Mouse (Mus musculus): Measurements from ENCODE around the gene Lrrc74a. TPM values are rescaled to one million over a fixed set of nuclear protein-coding genes. Genes with fewer than 3 reads are reported as not detected.
A peak's percentile ranks its signal among the peaks of the same experiment; 100 is the strongest.

The Lrrc74a gene
- polyA plus RNA-seq, 1 experiment from 2014 or later, result not detected

DNA sequence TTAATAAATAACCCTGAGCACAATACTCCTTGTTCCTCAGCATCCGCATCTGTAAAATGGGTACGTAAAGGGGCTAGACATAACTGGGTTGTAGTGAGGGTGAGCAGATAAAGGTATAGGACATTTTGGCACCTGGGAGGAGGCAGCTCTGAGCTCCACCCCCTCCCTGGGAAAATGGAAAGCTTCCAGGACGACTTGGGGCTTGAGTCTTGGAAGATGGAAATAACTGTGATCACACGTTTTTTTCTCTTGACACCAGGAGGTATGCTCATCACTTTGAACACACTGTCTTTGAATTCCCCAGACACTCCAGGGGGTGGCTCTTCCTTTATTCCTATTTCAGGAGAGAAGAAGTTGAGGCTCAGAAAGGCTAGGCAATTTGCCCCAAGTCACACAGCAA is 71.1 kb downstream of the Lrrc74a start:
- 62% methylated on average over 4 of the region's 4 CpGs for WGBS
- Histone ChIP-seq H3K27me3 (ENCODE audit: control insufficient read depth, insufficient read depth, low read depth, low read length) (no peaks in the 10 kb centered on the region), H3K4me2 (ENCODE audit: low read depth, low read length) (no peak overlapping the region), H3K9me3 (ENCODE audit: control insufficient read depth, low read length) (no peaks in the 10 kb centered on the region), H3K4me3 (ENCODE audit: low read length) (no peak overlapping the region), H3K9ac (ENCODE audit: low read length) (no peak overlapping the region), H3K36me3 (ENCODE audit: control insufficient read depth, insufficient read depth, low read length) (no peaks in the 10 kb centered on the region), H3K27ac (ENCODE audit: low read length) (no peak overlapping the region), H3K4me1 (replicated peaks; ENCODE audit: control insufficient read depth, insufficient read depth, low read length) (peaks cover 68% of the 10 kb centered on the region)
- no peak for ATAC-seq (ENCODE audit: low read depth)

DNA sequence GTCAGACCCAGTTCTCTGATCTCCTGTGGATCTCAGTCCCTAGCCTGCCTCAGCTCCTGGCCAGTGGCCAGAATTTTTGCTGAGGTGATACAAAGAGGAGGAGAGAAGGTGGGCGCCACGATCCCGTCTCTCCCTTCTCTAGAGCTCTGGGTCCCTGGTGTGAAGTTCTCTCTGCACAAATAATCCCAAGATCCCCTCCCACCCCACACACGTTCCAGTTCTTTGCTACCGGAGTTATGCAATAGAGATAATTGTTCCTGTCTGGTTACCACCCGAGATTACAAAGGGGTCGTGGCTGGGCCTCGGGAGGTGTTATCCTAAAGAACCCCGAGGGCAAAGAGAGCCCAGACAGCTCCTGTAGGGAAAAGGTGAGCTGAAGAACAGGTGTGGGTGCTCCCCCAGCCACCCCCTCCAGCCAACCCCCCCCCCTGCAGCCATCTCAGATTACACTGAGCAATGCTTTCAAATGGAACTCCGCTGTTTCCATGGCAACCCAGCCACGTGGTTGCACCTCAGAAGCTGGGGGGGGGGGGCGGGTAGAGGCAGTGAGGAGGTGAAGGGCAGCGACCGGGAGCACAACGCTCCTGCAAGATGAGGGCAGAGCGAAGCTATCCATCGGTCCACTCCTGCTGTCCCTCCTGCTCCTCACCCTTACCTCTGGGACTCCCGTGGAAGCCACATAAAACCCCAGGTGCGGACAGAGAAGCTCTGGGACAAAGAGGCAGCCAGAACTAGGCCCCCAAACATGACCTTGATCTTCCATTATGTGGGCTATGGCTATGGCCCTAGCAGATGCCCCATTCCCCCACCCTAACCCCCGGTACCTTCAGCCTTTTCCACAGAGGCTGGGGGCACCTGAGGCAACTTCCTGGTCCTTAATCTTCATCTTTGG is 72.1 kb downstream of the Lrrc74a start:
- H3K4me2 ChIP-seq (ENCODE audit: low read depth, low read length), result peak overlapping the region; percentile 28
- no peaks in the 10 kb centered on the region for H3K27me3 ChIP-seq (ENCODE audit: control insufficient read depth, insufficient read depth, low read depth, low read length)
- no peaks in the 10 kb centered on the region for H3K36me3 ChIP-seq (ENCODE audit: control insufficient read depth, insufficient read depth, low read length)
- H3K9ac ChIP-seq (ENCODE audit: low read length), result no peak overlapping the region
- H3K9me3 ChIP-seq (ENCODE audit: control insufficient read depth, low read length), result no peaks in the 10 kb centered on the region
- whole genome bisulfite sequencing, result 7% methylated on average over 20 of the region's 20 CpGs
- peaks cover 68% of the 10 kb centered on the region for H3K4me1 ChIP-seq (replicated peaks; ENCODE audit: control insufficient read depth, insufficient read depth, low read length)
- no peak for ATAC-seq (ENCODE audit: low read depth)
- H3K27ac ChIP-seq (ENCODE audit: low read length), result peak overlapping the region; percentile 2
- no peak overlapping the region for H3K4me3 ChIP-seq (ENCODE audit: low read length)

DNA sequence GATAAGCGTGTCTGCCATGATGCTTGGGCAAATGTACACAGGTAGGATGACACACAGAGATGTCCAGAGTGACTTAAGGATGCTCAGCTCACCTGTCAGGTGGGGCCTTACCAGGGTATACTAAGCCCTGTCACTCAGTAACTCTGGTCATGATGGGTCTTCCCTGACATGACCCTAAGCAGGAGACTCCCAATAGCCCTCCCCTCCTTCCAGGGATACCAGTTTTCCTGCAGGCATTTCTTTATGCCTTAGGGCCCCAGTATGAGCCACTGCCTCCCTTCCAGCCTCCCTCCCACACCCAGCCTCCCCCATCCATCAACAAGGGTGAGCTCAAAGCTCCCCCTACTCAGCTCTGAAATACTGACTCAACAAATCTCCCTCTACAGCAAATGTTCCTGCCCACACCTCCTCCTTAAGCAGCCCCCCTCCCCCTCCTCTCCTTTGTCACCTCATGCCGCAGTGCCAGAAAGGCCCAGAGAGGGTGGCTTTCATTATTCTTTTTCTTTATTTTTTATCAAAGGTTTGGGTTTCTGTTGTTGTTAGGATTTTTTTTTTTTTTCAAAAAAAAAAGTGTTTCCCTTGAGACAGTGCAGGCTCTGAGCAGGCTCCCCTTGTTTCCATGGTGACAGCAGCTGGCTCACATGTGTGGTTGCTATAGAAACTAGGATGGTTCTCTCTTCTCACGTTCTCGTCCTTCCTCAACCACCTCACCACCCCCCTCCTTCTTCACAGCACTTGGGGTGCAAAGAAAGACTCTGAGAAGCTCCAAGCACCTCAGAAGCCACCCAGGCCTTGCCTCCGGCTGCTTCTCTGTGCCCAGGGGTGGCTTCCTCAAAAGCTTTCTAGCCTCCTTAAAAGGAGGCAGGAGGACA is 73.0 kb downstream of the Lrrc74a start:
- ATAC-seq (ENCODE audit: low read depth), result no peak

GRCm38 (mm10) chr12:86807795-86808128 is 73.6 kb downstream of the Lrrc74a start:
- Histone ChIP-seq H3K4me2 (ENCODE audit: low read depth, low read length) (no peak overlapping the region), H3K9me3 (ENCODE audit: control insufficient read depth, low read length) (no peaks in the 10 kb centered on the region), H3K4me1 (replicated peaks; ENCODE audit: control insufficient read depth, insufficient read depth, low read length) (peaks cover 58% of the 10 kb centered on the region), H3K27ac (ENCODE audit: low read length) (no peak overlapping the region), H3K9ac (ENCODE audit: low read length) (no peak overlapping the region), H3K36me3 (ENCODE audit: control insufficient read depth, insufficient read depth, low read length) (no peaks in the 10 kb centered on the region), H3K4me3 (ENCODE audit: low read length) (no peak overlapping the region), H3K27me3 (ENCODE audit: control insufficient read depth, insufficient read depth, low read depth, low read length) (no peaks in the 10 kb centered on the region)
- WGBS, result 24% methylated on average over 4 of the region's 4 CpGs
- ATAC-seq (ENCODE audit: low read depth), result no peak

More for the DNA sequence above, 73.0 kb downstream of the Lrrc74a start:
- WGBS, result 23% methylated on average over 5 of the region's 5 CpGs
- Histone ChIP-seq H3K4me3 (ENCODE audit: low read length) (no peak overlapping the region), H3K4me1 (replicated peaks; ENCODE audit: control insufficient read depth, insufficient read depth, low read length) (peaks cover 60% of the 10 kb centered on the region), H3K4me2 (ENCODE audit: low read depth, low read length) (no peak overlapping the region), H3K9ac (ENCODE audit: low read length) (no peak overlapping the region), H3K36me3 (ENCODE audit: control insufficient read depth, insufficient read depth, low read length) (no peaks in the 10 kb centered on the region), H3K9me3 (ENCODE audit: control insufficient read depth, low read length) (no peaks in the 10 kb centered on the region), H3K27me3 (ENCODE audit: control insufficient read depth, insufficient read depth, low read depth, low read length) (no peaks in the 10 kb centered on the region), H3K27ac (ENCODE audit: low read length) (0 out of 2 replicates have a peak overlapping the region, but pooled peaks have one; percentile 1)

DNA sequence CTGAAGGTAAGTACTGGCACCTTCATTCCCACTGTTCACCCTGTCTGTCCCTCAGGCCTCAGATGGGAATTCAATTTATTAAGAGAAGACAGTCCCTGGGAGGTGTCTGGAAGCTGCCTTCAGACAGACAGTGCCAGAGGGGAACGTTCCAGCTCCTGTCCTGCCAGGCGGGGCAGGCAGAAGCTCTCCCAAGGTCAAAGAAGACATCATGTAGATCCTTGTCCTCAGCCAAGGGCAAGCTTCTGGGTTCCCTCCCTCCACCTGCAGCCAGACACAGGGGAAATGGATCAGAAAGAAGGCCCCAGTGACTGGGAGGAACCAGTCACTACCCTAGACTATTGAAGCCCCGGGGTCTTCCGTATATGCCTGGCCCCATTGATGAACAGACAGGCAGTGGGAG is 74.7 kb downstream of the Lrrc74a start:
- 80% methylated on average over 4 of the region's 4 CpGs for WGBS
- no peaks in the 10 kb centered on the region for H3K9me3 ChIP-seq (ENCODE audit: control insufficient read depth, low read length)
- ATAC-seq (ENCODE audit: low read depth), result no peak
- no peaks in the 10 kb centered on the region for H3K27me3 ChIP-seq (ENCODE audit: control insufficient read depth, insufficient read depth, low read depth, low read length)
- no peaks in the 10 kb centered on the region for H3K36me3 ChIP-seq (ENCODE audit: control insufficient read depth, insufficient read depth, low read length)
- no peak overlapping the region for H3K4me3 ChIP-seq (ENCODE audit: low read length)
- H3K27ac ChIP-seq (ENCODE audit: low read length), result no peak overlapping the region
- peaks cover 47% of the 10 kb centered on the region for H3K4me1 ChIP-seq (replicated peaks; ENCODE audit: control insufficient read depth, insufficient read depth, low read length)
- no peak overlapping the region for H3K4me2 ChIP-seq (ENCODE audit: low read depth, low read length)
- no peak overlapping the region for H3K9ac ChIP-seq (ENCODE audit: low read length)

- no peak overlapping the region for H3K9ac ChIP-seq (ENCODE audit: low read length)
- H3K27ac ChIP-seq (ENCODE audit: low read length), result peak overlapping the region; percentile 86
- H3K36me3 ChIP-seq (ENCODE audit: control insufficient read depth, insufficient read depth, low read length), result no peaks in the 10 kb centered on the region
- H3K27me3 ChIP-seq (ENCODE audit: control insufficient read depth, insufficient read depth, low read depth, low read length), result no peaks in the 10 kb centered on the region
- ATAC-seq (ENCODE audit: low read depth), result no peak
- no peak overlapping the region for H3K4me2 ChIP-seq (ENCODE audit: low read depth, low read length)
- no peaks in the 10 kb centered on the region for H3K9me3 ChIP-seq (ENCODE audit: control insufficient read depth, low read length)
- no peak overlapping the region for H3K4me3 ChIP-seq (ENCODE audit: low read length)
- WGBS, result 79% methylated on average over 1 of the region's 1 CpGs
- H3K4me1 ChIP-seq (replicated peaks; ENCODE audit: control insufficient read depth, insufficient read depth, low read length), result peaks cover 36% of the 10 kb centered on the region
These were observed 75.9 kb downstream of the Lrrc74a start for GRCm38 (mm10) chr12:86810040-86810439.

GRCm38 (mm10) chr12:86810725-86811444 is 76.7 kb downstream of the Lrrc74a start:
- Histone ChIP-seq H3K27ac (ENCODE audit: low read length) (peak overlapping the region; percentile 86), H3K9me3 (ENCODE audit: control insufficient read depth, low read length) (no peaks in the 10 kb centered on the region), H3K4me2 (ENCODE audit: low read depth, low read length) (no peak overlapping the region), H3K4me1 (replicated peaks; ENCODE audit: control insufficient read depth, insufficient read depth, low read length) (peaks cover 34% of the 10 kb centered on the region), H3K9ac (ENCODE audit: low read length) (0 out of 2 replicates have a peak overlapping the region, but pooled peaks have one; percentile 19), H3K4me3 (ENCODE audit: low read length) (no peak overlapping the region), H3K36me3 (ENCODE audit: control insufficient read depth, insufficient read depth, low read length) (no peaks in the 10 kb centered on the region), H3K27me3 (ENCODE audit: control insufficient read depth, insufficient read depth, low read depth, low read length) (no peaks in the 10 kb centered on the region)
- ATAC-seq (ENCODE audit: low read depth), result peak; percentile 70
- 18% methylated on average over 11 of the region's 11 CpGs for WGBS

GRCm38 (mm10) chr12:86812782-86813181 is 78.6 kb downstream of the Lrrc74a start:
- no peaks in the 10 kb centered on the region for H3K27me3 ChIP-seq (ENCODE audit: control insufficient read depth, insufficient read depth, low read depth, low read length)
- no peaks in the 10 kb centered on the region for H3K9me3 ChIP-seq (ENCODE audit: control insufficient read depth, low read length)
- H3K4me1 ChIP-seq (replicated peaks; ENCODE audit: control insufficient read depth, insufficient read depth, low read length), result peaks cover 33% of the 10 kb centered on the region
- H3K27ac ChIP-seq (ENCODE audit: low read length), result no peak overlapping the region
- 79% methylated on average over 3 of the region's 3 CpGs for WGBS
- H3K9ac ChIP-seq (ENCODE audit: low read length), result 0 out of 2 replicates have a peak overlapping the region, but pooled peaks have one; percentile 11
- ATAC-seq (ENCODE audit: low read depth), result no peak
- no peaks in the 10 kb centered on the region for H3K36me3 ChIP-seq (ENCODE audit: control insufficient read depth, insufficient read depth, low read length)
- H3K4me3 ChIP-seq (ENCODE audit: low read length), result no peak overlapping the region
- no peak overlapping the region for H3K4me2 ChIP-seq (ENCODE audit: low read depth, low read length)

All from lung, embryonic 16.5 days (tissue).